Mouse (Mus musculus): ENCODE results near the gene Mbd3. TPM values are rescaled to one million over a fixed set of nuclear protein-coding genes. Genes with fewer than 3 reads are reported as not detected.

Mbd3 gene
- total and polyA plus RNA-seq, 3 experiments, result 41.7 to 244 (median 42.0) TPM

DNA sequence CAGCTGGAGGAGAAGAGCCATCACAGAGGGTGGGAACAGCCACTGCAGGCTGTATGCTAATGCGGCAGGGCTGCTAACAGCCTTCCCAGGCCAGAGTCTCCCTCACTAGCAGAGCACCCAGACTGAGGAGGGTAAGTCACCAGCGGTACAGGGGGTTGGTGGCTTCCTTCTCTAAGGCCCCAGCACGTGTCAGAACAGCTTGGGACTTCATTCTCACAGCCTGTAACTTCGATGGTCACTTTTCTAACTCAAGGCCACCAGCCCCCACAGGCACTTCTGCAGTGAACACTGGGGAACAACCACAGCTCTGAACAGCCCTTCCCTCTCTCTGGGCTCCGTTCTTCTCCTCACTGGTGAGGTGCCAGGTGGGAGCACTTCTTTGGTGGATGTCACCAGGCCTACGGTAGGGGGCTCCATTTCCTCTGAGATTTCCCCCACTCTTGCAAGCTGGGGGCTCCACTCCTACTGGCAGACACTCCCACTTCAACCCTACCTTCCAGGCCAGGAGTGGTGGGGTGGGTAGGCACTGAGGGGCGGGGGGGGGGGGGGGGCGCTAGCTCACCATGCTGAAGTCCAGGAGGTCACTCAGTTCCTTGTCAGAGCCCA, 31.1 kb upstream of the Mbd3 start:
- TF ChIP-seq TAL1 (conservative IDR thresholded peaks at IDR 0.05; ENCODE audit: low read depth, low read length) (no peak), POLR2AphosphoS5 (IDR thresholded peaks at IDR 0.05; ENCODE audit: insufficient replicate concordance, low read depth, low read length) (no peak), GATA2 (IDR thresholded peaks at IDR 0.05; ENCODE audit: borderline replicate concordance, low read depth, low read length) (no peak), CTCF (IDR thresholded peaks at IDR 0.05; ENCODE audit: low read depth, low read length) (no peak), GATA1 (IDR thresholded peaks at IDR 0.05; ENCODE audit: borderline replicate concordance, low read length) (no peak)
- Histone ChIP-seq H3K36me3 (replicated peaks) (peaks cover 65% of the 10 kb centered on the region), H3K9me3 (replicated peaks) (peaks cover 12% of the 10 kb centered on the region; the same call in 1 of the 2 replicates), H3K27me3 (ENCODE audit: insufficient read depth, low read length) (no peaks in the 10 kb centered on the region; the same call in 1 of the 2 replicates), H3K4me3 (ENCODE audit: low read depth, low read length) (peak overlapping the region; percentile 97; the same call in 1 of the 2 replicates), H3K4me1 (ENCODE audit: insufficient read depth, low read depth, low read length) (peaks cover 69% of the 10 kb centered on the region)
- ATAC-seq (ENCODE audit: extremely low read depth, insufficient number of reproducible peaks, low FRiP score, poor library complexity, severe bottlenecking), result no peak
- no peak for DNase-seq (ENCODE audit: low spot score)

DNA sequence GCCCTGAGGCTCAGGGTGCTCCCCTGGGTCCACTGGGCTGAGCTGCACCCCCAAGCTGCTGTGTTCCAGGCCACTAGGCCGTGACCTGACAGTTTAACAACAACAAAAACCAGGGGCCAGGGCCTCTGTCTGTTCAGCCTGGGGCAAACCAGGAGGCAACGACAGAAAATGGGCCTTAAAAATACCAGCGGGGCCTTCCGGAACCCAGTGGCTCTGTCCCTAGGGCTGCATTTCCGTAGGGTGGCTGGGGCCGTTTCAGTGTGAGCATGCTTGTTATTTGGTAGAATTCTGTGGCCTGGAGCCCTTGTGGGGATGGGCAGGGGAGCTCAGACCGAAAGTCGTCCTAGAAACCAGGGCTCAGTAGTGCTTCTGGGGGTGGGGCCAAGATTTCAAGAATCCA, 30.4 kb upstream of the Mbd3 start:
- no peak for DNase-seq (ENCODE audit: low spot score)
- H3K36me3 ChIP-seq (replicated peaks), result peaks cover 72% of the 10 kb centered on the region
- ATAC-seq (ENCODE audit: extremely low read depth, insufficient number of reproducible peaks, low FRiP score, poor library complexity, severe bottlenecking), result no peak
- no peak for TF ChIP-seq CTCF (IDR thresholded peaks at IDR 0.05; ENCODE audit: low read depth, low read length)
- TF ChIP-seq TAL1 (conservative IDR thresholded peaks at IDR 0.05; ENCODE audit: low read depth, low read length), result no peak
- no peak for TF ChIP-seq GATA1 (IDR thresholded peaks at IDR 0.05; ENCODE audit: borderline replicate concordance, low read length)
- H3K4me1 ChIP-seq (ENCODE audit: insufficient read depth, low read depth, low read length), result peaks cover 66% of the 10 kb centered on the region
- peak overlapping the region; percentile 27; the same call in 1 of the 2 replicates for H3K4me3 ChIP-seq (ENCODE audit: low read depth, low read length)
- H3K9me3 ChIP-seq (replicated peaks), result peaks cover 16% of the 10 kb centered on the region
- no peaks in the 10 kb centered on the region; the same call in 1 of the 2 replicates for H3K27me3 ChIP-seq (ENCODE audit: insufficient read depth, low read length)

DNA sequence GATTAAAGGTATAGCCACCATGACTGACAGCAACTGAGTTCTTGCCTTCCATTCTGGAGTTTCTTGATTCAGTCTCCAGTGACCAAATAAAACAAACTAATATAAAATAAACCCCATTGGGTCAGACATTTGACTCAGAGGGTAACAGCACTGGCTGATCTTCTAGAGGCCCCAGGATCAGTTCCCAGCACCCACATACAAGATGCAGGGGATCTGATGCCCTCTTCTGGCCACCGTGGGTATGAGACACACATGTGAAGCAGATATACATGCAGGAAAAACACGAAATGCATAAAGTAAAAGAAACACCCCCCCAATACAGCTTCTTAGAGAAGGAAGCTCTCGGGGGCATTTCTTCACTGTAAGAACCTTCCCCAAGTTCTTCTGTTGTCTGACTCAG, 25.7 kb upstream of the Mbd3 start:
- H3K4me1 ChIP-seq (ENCODE audit: insufficient read depth, low read depth, low read length), result peaks cover 86% of the 10 kb centered on the region
- DNase-seq (ENCODE audit: low spot score) (no peak), ATAC-seq (ENCODE audit: extremely low read depth, insufficient number of reproducible peaks, low FRiP score, poor library complexity, severe bottlenecking) (no peak)
- H3K27me3 ChIP-seq (ENCODE audit: insufficient read depth, low read length), result no peaks in the 10 kb centered on the region; the same call in 1 of the 2 replicates
- peaks cover 97% of the 10 kb centered on the region for H3K36me3 ChIP-seq (replicated peaks)
- no peak overlapping the region for H3K4me3 ChIP-seq (ENCODE audit: low read depth, low read length)
- peaks cover 16% of the 10 kb centered on the region for H3K9me3 ChIP-seq (replicated peaks)
- TF ChIP-seq POLR2AphosphoS5 (IDR thresholded peaks at IDR 0.05; ENCODE audit: insufficient replicate concordance, low read depth, low read length), result no peak
- TF ChIP-seq TAL1 (conservative IDR thresholded peaks at IDR 0.05; ENCODE audit: low read depth, low read length), result no peak
- no peak for TF ChIP-seq GATA2 (IDR thresholded peaks at IDR 0.05; ENCODE audit: borderline replicate concordance, low read depth, low read length)
- no peak for TF ChIP-seq CTCF (IDR thresholded peaks at IDR 0.05; ENCODE audit: low read depth, low read length)
- TF ChIP-seq GATA1 (IDR thresholded peaks at IDR 0.05; ENCODE audit: borderline replicate concordance, low read length), result no peak

DNA sequence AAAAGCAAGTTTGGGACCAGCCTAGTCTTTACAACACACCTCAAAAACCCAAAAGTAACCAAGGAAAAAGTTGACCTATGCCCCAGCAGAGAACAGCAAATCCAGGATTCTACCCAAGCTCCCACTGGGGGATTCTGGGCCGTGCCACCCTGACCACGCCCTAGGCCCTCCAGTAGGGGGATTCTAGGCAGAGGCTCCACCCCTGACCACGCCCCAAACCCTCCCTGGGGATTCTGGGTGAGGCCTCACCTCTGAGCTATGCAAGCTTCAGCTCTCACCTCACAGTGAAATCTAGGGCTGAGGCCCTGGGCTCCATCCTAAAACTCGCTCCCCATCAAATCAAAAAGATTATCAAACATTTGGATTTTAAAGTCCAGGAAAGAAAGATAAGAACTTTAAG, 24.2 kb upstream of the Mbd3 start:
- Histone ChIP-seq H3K4me1 (ENCODE audit: insufficient read depth, low read depth, low read length) (peaks cover 86% of the 10 kb centered on the region), H3K9me3 (replicated peaks) (peaks cover 16% of the 10 kb centered on the region), H3K36me3 (replicated peaks) (peaks cover 97% of the 10 kb centered on the region), H3K27me3 (ENCODE audit: insufficient read depth, low read length) (no peaks in the 10 kb centered on the region; the same call in 1 of the 2 replicates), H3K4me3 (ENCODE audit: low read depth, low read length) (peak overlapping the region; percentile 65; the same call in 1 of the 2 replicates)
- ATAC-seq (ENCODE audit: extremely low read depth, insufficient number of reproducible peaks, low FRiP score, poor library complexity, severe bottlenecking), result peak; percentile 62; the same call in 1 of the 2 replicates
- TF ChIP-seq GATA1 (IDR thresholded peaks at IDR 0.05; ENCODE audit: borderline replicate concordance, low read length) (no peak), POLR2AphosphoS5 (IDR thresholded peaks at IDR 0.05; ENCODE audit: insufficient replicate concordance, low read depth, low read length) (no peak), CTCF (IDR thresholded peaks at IDR 0.05; ENCODE audit: low read depth, low read length) (no peak), GATA2 (IDR thresholded peaks at IDR 0.05; ENCODE audit: borderline replicate concordance, low read depth, low read length) (no peak), TAL1 (conservative IDR thresholded peaks at IDR 0.05; ENCODE audit: low read depth, low read length) (no peak)
- peak; percentile 79 for DNase-seq (ENCODE audit: low spot score)

DNA sequence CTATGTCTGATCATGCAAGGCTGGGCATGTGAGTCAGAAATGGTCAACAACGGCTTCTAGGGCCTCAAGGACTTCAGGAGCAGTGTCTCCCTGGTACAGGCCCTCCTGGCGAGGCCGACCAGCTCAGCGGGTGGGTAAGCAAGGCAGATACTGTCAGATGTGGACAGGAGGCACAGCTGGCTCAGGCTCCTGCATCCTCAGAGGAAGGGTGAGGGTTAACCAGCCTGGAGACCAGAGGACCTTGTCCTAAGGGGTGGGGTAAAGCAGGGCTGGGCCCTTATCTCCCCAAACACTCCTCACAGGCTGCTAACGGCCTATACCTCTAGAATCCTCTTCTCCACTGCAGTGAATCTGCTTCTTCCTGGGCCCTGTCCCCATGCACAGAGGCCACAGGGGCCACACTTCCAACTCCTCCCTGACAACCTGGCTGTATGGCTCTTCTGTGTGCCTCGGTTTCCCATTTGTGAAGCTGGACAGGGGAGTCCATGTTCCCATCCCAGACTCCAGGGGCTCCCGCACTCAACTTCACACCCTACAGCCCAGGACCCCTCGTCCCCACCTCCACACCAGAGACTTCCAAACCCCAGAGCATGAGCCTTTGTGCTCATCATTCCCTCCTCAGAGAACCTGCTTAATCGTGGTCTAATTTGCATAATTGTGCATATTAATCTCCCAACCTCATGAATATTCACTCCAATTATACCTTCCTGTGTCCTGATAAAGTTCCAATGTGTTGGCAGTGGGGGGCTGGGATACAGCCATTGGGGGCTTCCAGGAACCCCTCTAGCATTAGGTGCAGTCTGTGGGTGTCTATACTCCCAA, 22.5 kb upstream of the Mbd3 start:
- peaks cover 97% of the 10 kb centered on the region for H3K36me3 ChIP-seq (replicated peaks)
- TF ChIP-seq TAL1 (conservative IDR thresholded peaks at IDR 0.05; ENCODE audit: low read depth, low read length) (peak; percentile 84), POLR2AphosphoS5 (IDR thresholded peaks at IDR 0.05; ENCODE audit: insufficient replicate concordance, low read depth, low read length) (no peak)
- ATAC-seq (ENCODE audit: extremely low read depth, insufficient number of reproducible peaks, low FRiP score, poor library complexity, severe bottlenecking) (peak; percentile 93), DNase-seq (ENCODE audit: low spot score) (peak; percentile 93)
- peaks cover 12% of the 10 kb centered on the region for H3K9me3 ChIP-seq (replicated peaks)
- H3K4me1 ChIP-seq (ENCODE audit: insufficient read depth, low read depth, low read length), result peaks cover 89% of the 10 kb centered on the region
- no peaks in the 10 kb centered on the region; the same call in 1 of the 2 replicates for H3K27me3 ChIP-seq (ENCODE audit: insufficient read depth, low read length)
- peak overlapping the region; percentile 67; the same call in 1 of the 2 replicates for H3K4me3 ChIP-seq (ENCODE audit: low read depth, low read length)

DNA sequence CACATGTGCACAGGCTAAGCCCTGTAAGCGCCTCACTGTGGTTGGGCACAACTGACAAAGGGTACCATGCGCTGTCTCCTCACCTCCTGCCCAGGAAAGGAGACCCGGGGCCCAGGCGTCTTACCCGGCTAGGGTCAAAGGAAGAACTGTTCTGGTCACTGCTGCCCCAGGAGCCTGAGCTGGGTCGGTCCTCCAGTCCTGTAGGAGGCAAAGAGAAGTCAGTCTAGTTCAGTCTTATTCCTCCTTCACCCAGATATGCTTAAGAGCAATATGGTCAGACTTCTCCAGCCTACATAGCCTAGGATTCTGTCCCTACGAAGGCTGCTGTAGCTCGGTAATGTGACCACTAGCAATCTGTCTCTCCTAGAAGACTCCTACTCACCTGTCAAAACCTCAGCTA, 21.9 kb upstream of the Mbd3 start:
- Histone ChIP-seq H3K4me3 (ENCODE audit: low read depth, low read length) (peak overlapping the region; percentile 67; the same call in 1 of the 2 replicates), H3K9me3 (replicated peaks) (peaks cover 6% of the 10 kb centered on the region), H3K4me1 (ENCODE audit: insufficient read depth, low read depth, low read length) (peaks cover 89% of the 10 kb centered on the region), H3K36me3 (replicated peaks) (peaks cover 97% of the 10 kb centered on the region), H3K27me3 (ENCODE audit: insufficient read depth, low read length) (no peaks in the 10 kb centered on the region; the same call in 1 of the 2 replicates)
- ATAC-seq (ENCODE audit: extremely low read depth, insufficient number of reproducible peaks, low FRiP score, poor library complexity, severe bottlenecking), result no peak
- no peak for DNase-seq (ENCODE audit: low spot score)
- no peak for TF ChIP-seq GATA1 (IDR thresholded peaks at IDR 0.05; ENCODE audit: borderline replicate concordance, low read length)
- no peak for TF ChIP-seq CTCF (IDR thresholded peaks at IDR 0.05; ENCODE audit: low read depth, low read length)
